Mouse (Mus musculus) spleen, adult 2 months (tissue): ENCODE measurements around the gene Tmem167b. TPM values are rescaled to one million over a fixed set of nuclear protein-coding genes. Genes with fewer than 3 reads are reported as not detected.

Experiments used
- DNase-seq, 2 experiments: peaks; one replicate each; pipeline versions ENCODE4 v3.0.0 to v3.0.0-alpha.2; 2012 to 2021; ENCODE audit warnings: low spot score in 2 of 2, low read depth in 1 of 2
- H3K27ac ChIP-seq: fragments of 200-500 bp; 2 replicates; pipeline ENCODE4 v1.5.1; 2012; ENCODE audit warnings: low read length, inconsistent platforms; ENCODE audit not compliant: insufficient read depth
- H3K27me3 ChIP-seq: fragments of 200-500 bp; 2 replicates; pipeline ENCODE4 v1.6.1; 2012; ENCODE audit warnings: mild to moderate bottlenecking, moderate library complexity, low read length, inconsistent platforms; ENCODE audit not compliant: control insufficient read depth, insufficient read depth
- H3K36me3 ChIP-seq: fragments of 200-500 bp; 2 replicates; pipeline ENCODE4 v1.6.1; 2012; ENCODE audit warnings: mild to moderate bottlenecking, low read length, inconsistent platforms; ENCODE audit not compliant: control insufficient read depth, insufficient read depth
- H3K4me1 ChIP-seq: fragments of 200-500 bp; 2 replicates; pipeline ENCODE4 v1.6.1; 2011; ENCODE audit warnings: inconsistent platforms; ENCODE audit not compliant: control insufficient read depth, insufficient read depth, insufficient read length
- H3K4me3 ChIP-seq: fragments of 200-500 bp; 2 replicates; pipeline ENCODE4 v1.5.1; 2011; ENCODE audit warnings: mild to moderate bottlenecking, inconsistent platforms; ENCODE audit not compliant: insufficient read depth, insufficient read length; ENCODE audit errors: extremely low read depth
- CTCF ChIP-seq: fragments of 200-500 bp; IDR thresholded peaks from 2 replicates; pipeline ENCODE4 v1.5.1; 2011; ENCODE audit warnings: mild to moderate bottlenecking, inconsistent platforms; ENCODE audit not compliant: insufficient read depth, insufficient read length, insufficient replicate concordance; ENCODE audit errors: extremely low read depth
- POLR2A ChIP-seq: fragments of 200-500 bp; IDR thresholded peaks from 2 replicates; pipeline ENCODE4 v1.6.1; 2011; ENCODE audit warnings: low read depth, low read length, inconsistent platforms
- WGBS: fragments of 180-500 bp; shearing (Covaris S2); methylation state at CpG from one replicate; pipeline ENCODE4 v1.1.7; 2018; 5-methylcytosine and 5-hydroxymethylcytosine counted together
- polyA plus RNA-seq: library from polyadenylated mRNA; depleted of rRNA; stranded (reverse); fragments of >200 nt; gene quantifications from 2 replicates; pipeline ENCODE4 v1.2.3, GENCODE M21; 2012; rRNA removed

Tmem167b gene
- polyA plus RNA-seq, 1 experiment = 2.6 TPM

DNA sequence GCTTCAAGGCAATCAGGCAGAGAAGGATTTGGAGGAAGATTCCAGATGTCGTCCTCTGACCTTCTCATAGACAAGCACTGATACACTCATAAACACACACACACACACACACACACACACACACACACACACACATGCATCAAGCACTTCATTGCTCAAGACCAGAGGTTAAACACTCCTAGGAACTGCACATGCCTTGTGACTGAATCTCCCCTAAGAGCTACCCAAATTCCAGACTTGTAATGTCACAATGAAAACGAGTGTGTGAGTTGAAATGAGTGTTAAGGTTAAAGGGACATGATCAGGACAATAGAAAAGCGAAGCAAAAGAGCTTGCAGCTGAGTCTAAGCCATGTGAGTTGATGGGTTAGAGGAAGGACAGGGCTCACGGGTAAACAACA lies 44.0 kb downstream of the Tmem167b start:
- DNase-seq = no peak
- no peak overlapping the region for H3K4me3 ChIP-seq
- H3K36me3 ChIP-seq = no peaks in the 10 kb centered on the region
- no peak for TF ChIP-seq CTCF
- TF ChIP-seq POLR2A = no peak
- H3K27me3 ChIP-seq = no peaks in the 10 kb centered on the region
- 68% methylated on average over 4 of the region's 4 CpGs for WGBS
- no peak overlapping the region for H3K27ac ChIP-seq
- H3K4me1 ChIP-seq = no peaks in the 10 kb centered on the region

DNA sequence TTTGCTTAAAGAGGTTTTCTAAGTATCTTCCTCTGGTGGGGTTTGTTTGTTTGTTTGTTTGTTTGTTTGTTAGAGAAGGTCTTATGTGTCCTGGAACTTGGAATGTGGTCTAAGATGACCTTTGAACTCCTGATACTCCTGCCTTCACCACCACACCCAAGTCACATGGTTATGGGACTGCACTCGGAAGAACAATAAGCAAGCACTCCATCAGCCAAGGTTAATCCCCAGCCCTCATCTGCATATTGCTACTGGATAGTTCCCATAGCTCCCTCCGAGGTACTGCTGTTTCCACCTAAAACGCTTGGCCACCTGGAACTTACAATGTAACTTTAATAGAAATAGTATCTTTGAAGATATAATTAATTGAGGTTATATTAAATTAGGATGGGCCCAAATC lies 48.8 kb downstream of the Tmem167b start:
- no peak for TF ChIP-seq CTCF
- TF ChIP-seq POLR2A = no peak
- no peaks in the 10 kb centered on the region for H3K27me3 ChIP-seq
- WGBS = 87% methylated on average over 3 of the region's 3 CpGs
- H3K4me1 ChIP-seq = no peaks in the 10 kb centered on the region
- H3K36me3 ChIP-seq = no peaks in the 10 kb centered on the region
- DNase-seq = no peak
- no peak overlapping the region for H3K4me3 ChIP-seq
- no peak overlapping the region for H3K27ac ChIP-seq

DNA sequence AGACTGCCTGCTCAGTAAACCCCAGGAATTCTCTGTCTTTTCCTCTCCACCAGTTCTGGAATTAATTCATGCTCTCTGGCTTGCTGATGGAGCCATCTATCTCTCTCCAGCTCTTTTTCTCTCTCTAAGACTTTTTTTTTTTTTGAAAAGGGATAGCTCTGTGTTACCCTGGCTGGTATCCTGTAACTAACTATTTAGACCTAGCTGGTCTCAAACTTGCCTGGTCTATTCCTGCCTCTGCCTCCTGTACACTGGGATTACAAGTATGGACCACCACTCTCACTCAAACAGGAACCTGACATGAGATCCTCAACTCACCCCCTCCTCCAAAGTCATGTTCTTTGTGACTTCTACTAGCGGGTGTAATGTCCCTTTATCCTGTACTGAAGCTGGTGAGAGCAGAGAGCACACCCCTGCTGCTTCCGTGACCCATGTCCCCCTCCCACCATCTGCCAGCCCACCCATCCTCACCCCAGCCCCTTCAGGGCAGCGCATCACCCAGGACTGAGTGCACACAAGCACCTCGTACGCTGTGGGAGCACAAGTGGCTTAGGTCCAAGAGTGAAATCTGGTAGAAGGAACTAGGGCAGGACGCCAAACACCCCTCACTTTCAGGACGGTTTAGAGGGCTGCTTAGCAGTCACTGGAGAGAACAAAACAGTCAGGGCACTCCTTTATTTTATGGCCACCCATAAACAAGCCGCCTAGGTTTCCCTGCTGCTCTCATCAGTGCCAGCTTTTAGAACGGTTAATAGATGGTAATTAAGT lies 51.4 kb downstream of the Tmem167b start:
- Histone ChIP-seq H3K27ac (no peak overlapping the region), H3K27me3 (no peaks in the 10 kb centered on the region), H3K4me3 (no peak overlapping the region), H3K36me3 (no peaks in the 10 kb centered on the region), H3K4me1 (no peaks in the 10 kb centered on the region)
- TF ChIP-seq POLR2A (no peak), CTCF (no peak)
- no peak for DNase-seq
- 48% methylated on average over 9 of the region's 9 CpGs for WGBS

DNA sequence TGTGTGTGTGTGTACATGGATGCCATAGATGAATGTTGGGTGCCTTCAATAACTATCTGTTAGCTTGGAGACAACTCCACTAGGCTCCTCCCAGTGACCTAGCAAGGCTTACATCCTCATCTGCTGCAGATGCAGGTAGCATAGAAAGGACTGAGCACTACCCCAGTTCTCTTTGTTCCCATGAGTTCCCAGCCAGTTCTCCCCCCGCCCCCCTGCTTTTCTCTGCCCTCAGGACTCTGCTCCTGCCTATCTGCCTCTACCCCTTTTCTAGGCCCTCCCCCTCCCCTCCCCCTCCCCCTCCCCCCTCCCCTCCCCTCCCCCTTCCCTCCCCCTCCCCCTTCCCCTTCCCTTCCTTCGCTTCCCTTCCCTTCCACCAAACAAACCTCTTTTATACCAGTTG lies 52.1 kb downstream of the Tmem167b start:
- Histone ChIP-seq H3K36me3 (no peaks in the 10 kb centered on the region), H3K4me3 (no peak overlapping the region), H3K27ac (no peak overlapping the region), H3K27me3 (no peaks in the 10 kb centered on the region), H3K4me1 (no peaks in the 10 kb centered on the region)
- TF ChIP-seq POLR2A = no peak
- no peak for TF ChIP-seq CTCF
- DNase-seq = no peak
- 59% methylated on average over 2 of the region's 2 CpGs for WGBS

DNA sequence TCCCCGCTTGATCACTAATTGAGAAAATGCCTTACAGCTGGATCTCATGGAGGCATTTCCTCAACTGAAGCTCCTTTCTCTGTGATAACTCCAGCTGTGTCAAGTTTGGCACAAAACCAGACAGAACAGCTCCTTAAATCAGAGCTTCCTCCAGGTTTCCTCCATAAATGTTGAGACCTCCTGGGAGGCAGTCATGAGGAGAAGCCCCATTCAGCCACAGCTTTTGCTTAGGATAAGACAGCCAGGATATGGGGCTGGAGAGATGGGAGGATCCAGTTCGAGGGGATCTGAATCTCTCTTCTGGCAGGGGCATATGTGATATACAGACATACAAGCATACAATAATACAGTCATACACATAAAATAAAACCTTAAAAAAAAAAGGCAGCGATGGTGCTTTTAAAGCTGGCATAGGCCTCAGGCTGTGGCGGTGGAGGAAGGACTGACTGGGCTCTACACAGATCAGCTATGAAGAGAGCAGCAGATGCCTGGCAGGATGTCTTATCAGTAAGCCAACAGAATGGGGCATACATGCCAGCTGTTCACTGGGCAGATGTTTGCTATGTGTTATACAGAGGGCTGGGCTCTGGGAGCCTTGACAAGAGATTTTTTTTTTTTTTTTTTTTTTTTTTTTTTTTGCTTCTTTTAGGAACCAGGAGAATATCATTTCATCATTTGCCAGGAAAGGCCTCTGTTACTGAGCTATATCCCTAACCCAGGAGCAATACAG lies 53.4 kb downstream of the Tmem167b start:
- Histone ChIP-seq H3K36me3 (no peaks in the 10 kb centered on the region), H3K4me1 (no peaks in the 10 kb centered on the region), H3K27me3 (no peaks in the 10 kb centered on the region), H3K27ac (no peak overlapping the region), H3K4me3 (no peak overlapping the region)
- DNase-seq = no peak
- no peak for TF ChIP-seq POLR2A
- TF ChIP-seq CTCF = no peak
- 80% methylated on average over 4 of the region's 4 CpGs for WGBS

Other genes with a start within 250 kb of the Tmem167b start
- 0.15 and 0.28 TPM in 2 replicates for gene Mybphl, start 197.6 kb downstream of the Tmem167b start, polyA plus RNA-seq
- 5.4 and 6.1 TPM in 2 replicates for gene Psrc1, start 178.6 kb downstream of the Tmem167b start, polyA plus RNA-seq
- gene Celsr2, start 146.9 kb downstream of the Tmem167b start, polyA plus RNA-seq = 2.6 and 4.2 TPM in 2 replicates
- gene Sars, start 117.3 kb downstream of the Tmem167b start, polyA plus RNA-seq = 22.2 and 27.0 TPM in 2 replicates
- not detected in 2 replicates for gene 1700013F07Rik, start 28.3 kb downstream of the Tmem167b start, polyA plus RNA-seq
- gene 5330417C22Rik, start 25.9 kb downstream of the Tmem167b start, polyA plus RNA-seq = 2.2 and 2.5 TPM in 2 replicates
- 1.2 and 1.3 TPM in 2 replicates for gene Taf13, start 9.2 kb upstream of the Tmem167b start, polyA plus RNA-seq
- 2.6 and 2.9 TPM in 2 replicates for gene Wdr47, start 28.8 kb upstream of the Tmem167b start, polyA plus RNA-seq
- gene Clcc1, start 91.4 kb upstream of the Tmem167b start, polyA plus RNA-seq = 21.4 and 29.2 TPM in 2 replicates
- gene Gpsm2, start 159.8 kb upstream of the Tmem167b start, polyA plus RNA-seq = 1.8 and 2.5 TPM in 2 replicates
- gene Aknad1, start 177.2 kb upstream of the Tmem167b start, polyA plus RNA-seq = 0.05 and 0.07 TPM in 2 replicates